Mouse (Mus musculus) right cerebral cortex, adult 2 months (tissue): ENCODE data around the gene Cdh20.
A peak's percentile ranks its signal among the peaks of the same experiment; 100 is the strongest.

Source experiments
- DNase-seq, 2 experiments: peaks; one replicate each; pipeline ENCODE4 v3.0.0; 2021 to 2022; ENCODE audit warnings: low spot score in 2 of 2

The Cdh20 gene

GRCm38 (mm10) chr1:104768371-104769249, at the start of gene Cdh20:
TSS of gene Cdh20 (plus strand) at chr1:104768529.
- peak; percentile 42 to 50 for DNase-seq

- no peak for DNase-seq
Observed at GRCm38 (mm10) chr1:104746816-104747215, 21.5 kb upstream of the Cdh20 start.

- DNase-seq, result no peak
Observed at GRCm38 (mm10) chr1:104747438-104747837, 20.9 kb upstream of the Cdh20 start.

- DNase-seq, result peak; percentile 42 to 51
Observed at GRCm38 (mm10) chr1:104754483-104754882, 13.8 kb upstream of the Cdh20 start.

GRCm38 (mm10) chr1:104755896-104756295, 12.4 kb upstream of the Cdh20 start:
- DNase-seq, result no peak

- peak; percentile 49 to 53 for DNase-seq
Observed at GRCm38 (mm10) chr1:104769250-104769607, 900 bp downstream of the Cdh20 start.

- peak in 1 of 2 experiments; percentile 43 for DNase-seq
Observed at GRCm38 (mm10) chr1:104771937-104772336, 3.6 kb downstream of the Cdh20 start.

GRCm38 (mm10) chr1:104773207-104773606, 4.9 kb downstream of the Cdh20 start:
- DNase-seq, result no peak

- DNase-seq, result no peak
Observed at GRCm38 (mm10) chr1:104793488-104793887, 25.2 kb downstream of the Cdh20 start.

GRCm38 (mm10) chr1:104796146-104796545, 27.8 kb downstream of the Cdh20 start:
- no peak for DNase-seq

- DNase-seq, result no peak
Observed at GRCm38 (mm10) chr1:104797139-104797538, 28.8 kb downstream of the Cdh20 start.

GRCm38 (mm10) chr1:104804746-104805145, 36.4 kb downstream of the Cdh20 start:
- DNase-seq, result no peak

GRCm38 (mm10) chr1:104807214-104807613, 38.9 kb downstream of the Cdh20 start:
- no peak for DNase-seq

GRCm38 (mm10) chr1:104817510-104817909, 49.2 kb downstream of the Cdh20 start:
- DNase-seq, result no peak

- no peak for DNase-seq
Observed at GRCm38 (mm10) chr1:104828106-104828505, 59.8 kb downstream of the Cdh20 start.

GRCm38 (mm10) chr1:104838206-104838915, 70.0 kb downstream of the Cdh20 start:
- DNase-seq, result peak in 1 of 2 experiments; percentile 11

- no peak for DNase-seq
Observed at GRCm38 (mm10) chr1:104839051-104839450, 70.7 kb downstream of the Cdh20 start.

GRCm38 (mm10) chr1:104848256-104848919, 80.1 kb downstream of the Cdh20 start:
- DNase-seq, result no peak

GRCm38 (mm10) chr1:104848920-104849272, 80.6 kb downstream of the Cdh20 start:
- no peak for DNase-seq

- no peak for DNase-seq
Observed at GRCm38 (mm10) chr1:104877384-104877783, 109.1 kb downstream of the Cdh20 start.

- peak in 1 of 2 experiments; percentile 11 for DNase-seq
Observed at GRCm38 (mm10) chr1:104901815-104902214, 133.5 kb downstream of the Cdh20 start.

GRCm38 (mm10) chr1:104903409-104903808, 135.1 kb downstream of the Cdh20 start:
- DNase-seq, result no peak
